Mouse (Mus musculus) CD4-positive, CD25-positive, alpha-beta regulatory T cell, adult 4 months (primary cell): Measurements from ENCODE around the gene Best1. TPM values are rescaled to one million over a fixed set of nuclear protein-coding genes. Genes with fewer than 3 reads are reported as not detected.

Experiments used
- ATAC-seq: one replicate; pipeline ENCODE4 v1.8.0; 2017
- polyA plus RNA-seq, 2 experiments: library from polyadenylated mRNA; unstranded; fragments of 100-300 nt; shearing (Covaris generic); gene quantifications; one replicate each; pipeline ENCODE4 v1.2.1; 2017

Gene Best1
- polyA plus RNA-seq = under 1 TPM; 0.29 to 0.31 TPM

DNA sequence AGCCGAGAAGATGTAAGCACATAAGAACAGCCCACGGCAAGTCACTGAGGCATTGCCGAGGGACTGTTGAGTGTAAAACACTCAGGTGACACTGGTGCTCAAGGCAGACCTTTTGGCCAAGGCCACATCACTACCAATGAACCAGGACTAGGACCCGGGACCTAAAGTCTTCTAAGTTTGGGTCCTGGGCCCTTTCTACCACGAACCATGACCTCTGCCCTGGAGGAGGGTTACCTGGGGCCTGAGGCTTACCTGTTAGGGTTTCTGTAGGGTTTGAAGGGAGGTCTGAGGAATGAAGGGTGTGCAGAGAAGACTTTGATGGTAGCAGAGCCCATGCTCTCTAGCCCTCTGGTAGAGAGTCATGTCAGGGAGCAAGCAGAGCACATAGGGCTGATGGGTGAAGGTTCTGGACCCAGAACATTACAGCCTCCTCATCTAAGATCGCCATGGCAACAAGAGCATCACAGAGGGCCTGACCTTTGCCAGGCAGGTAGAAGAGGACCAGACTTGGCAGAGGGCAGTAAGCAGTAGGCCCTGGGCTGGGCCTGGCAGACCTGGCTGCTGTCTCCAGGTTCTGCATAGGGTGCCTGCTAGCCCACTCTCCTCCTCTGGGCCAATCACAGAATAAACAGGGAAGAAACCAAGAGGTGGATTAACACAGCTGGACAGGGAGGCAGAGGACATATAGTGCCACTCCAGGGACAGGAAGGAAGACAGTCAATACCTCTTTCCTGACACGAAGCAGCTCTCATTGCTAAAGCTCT, at the start of gene Best1, which contains the start of gene Rab3il1:
Best1 (minus strand) TSS at position 428 of the 764 bp plus-strand sequence.
Rab3il1 (plus strand) TSS at position 464 of the 764 bp plus-strand sequence.
- ATAC-seq = no peak

DNA sequence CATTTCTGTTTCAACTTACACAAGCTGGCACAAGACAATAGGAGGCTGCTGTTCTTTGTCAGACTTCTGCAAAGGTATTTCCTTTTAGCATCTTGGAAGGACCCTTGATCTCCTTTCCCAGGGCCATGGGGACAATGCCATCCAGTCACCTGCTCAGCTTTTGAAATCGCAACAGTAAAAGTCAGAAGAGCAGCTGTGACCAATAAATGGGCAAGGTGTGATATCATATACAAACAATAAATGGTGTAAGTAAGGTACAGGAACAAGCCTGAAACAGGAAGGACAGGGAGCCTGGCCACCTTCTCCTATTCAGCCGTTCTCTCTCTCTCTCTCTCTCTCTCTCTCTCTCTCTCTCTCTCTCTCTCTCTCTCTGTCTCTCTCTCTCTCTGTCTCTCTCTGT, 49.0 kb upstream of the Best1 start:
- ATAC-seq = no peak

DNA sequence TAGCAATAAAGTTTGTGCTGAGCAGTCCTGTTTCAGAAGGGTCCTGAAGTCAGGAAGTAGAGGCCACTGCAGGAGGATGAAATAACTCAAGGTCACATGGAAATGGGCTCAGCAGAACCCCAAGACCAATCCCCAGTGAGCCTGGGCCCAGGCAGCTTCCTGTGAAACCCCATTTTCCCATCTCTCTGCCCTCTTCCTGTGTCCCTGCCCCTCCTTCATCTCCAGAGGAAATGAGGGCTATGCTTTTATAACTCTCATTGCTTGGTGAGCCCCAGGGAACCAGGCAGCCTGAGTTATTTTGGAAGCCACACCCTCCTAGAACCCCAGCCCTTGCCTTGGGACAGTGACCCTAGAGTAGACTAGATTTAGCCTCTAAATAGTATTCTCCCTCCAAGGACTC, 48.1 kb upstream of the Best1 start:
- no peak for ATAC-seq

DNA sequence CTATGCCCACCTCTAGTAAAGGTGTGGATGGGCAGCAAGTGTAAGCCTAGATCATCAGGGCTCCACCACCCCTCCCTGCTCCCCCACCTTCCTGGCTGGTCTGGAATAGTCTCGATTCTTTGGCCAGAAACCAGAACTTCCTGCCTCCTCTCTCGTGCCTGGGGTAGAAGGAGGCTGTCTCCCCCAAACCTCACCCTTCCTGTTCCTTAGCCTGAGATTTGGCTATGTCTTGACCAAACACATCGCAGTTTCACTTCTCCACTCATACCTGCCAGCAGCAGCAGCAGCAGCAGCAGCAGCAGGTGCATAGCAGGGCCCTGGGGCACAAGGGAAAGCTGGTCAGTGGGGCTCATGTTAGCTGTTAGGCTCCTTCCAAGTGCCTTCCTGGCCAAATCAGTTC, 45.5 kb upstream of the Best1 start:
- no peak for ATAC-seq

DNA sequence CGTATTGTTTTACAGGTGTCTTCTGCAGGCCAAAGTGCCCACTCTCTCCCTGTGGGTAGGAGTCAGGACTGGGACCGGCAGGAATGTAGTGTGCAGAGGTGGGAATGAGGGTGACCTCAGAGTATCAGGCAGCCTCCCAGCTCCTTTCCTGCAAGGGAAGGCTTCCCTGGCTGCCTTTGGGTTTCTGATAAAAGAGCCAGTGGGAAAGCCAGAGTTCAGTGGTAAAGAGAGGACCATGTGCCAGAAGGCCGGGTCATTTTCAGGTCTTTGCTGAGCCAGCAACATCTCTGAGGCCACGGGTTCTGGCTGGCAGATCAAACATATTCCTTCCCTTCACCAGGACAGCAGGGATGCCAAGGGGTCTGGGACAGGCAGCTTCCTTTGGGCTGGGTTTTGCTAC, 44.9 kb upstream of the Best1 start:
- ATAC-seq = no peak

DNA sequence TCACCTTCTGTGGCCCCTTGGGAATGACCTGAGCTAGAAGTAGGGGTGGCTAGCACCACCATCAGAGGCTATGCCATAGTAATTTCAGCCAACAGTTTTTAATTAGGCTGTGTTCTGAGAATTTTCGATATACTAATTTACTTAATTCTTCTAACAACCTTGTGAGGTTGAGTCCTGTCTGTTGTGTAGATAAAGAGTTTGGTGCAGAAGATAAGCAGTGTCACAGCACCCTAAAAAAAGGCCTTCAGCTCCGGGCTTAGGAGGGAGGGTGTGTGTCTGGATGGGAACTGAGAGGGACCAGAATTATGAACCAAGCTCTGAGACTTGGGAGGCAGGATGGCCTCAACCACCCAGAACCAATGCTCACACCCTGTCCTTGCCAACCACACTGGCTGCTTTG, 44.3 kb upstream of the Best1 start:
- ATAC-seq = no peak

DNA sequence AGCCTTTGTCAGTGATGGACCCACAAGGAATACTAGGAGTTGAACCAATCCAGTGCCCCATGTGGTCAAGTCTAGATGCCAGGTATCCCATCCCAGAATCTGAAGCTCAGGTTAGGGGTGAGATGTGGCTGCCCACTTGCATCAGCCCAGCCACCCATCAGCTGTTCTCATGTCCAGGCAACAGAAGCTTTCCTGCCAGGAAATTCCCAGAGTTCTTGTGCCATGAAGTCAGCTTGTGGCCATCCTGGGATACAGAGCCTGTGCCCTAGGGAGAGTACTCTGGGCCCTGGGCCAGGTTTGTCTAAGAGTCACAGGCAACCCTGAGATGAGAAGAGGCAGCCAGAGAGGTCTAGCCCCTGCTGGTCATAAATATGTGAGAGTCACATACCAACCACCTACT, 42.2 kb upstream of the Best1 start:
- ATAC-seq = no peak

DNA sequence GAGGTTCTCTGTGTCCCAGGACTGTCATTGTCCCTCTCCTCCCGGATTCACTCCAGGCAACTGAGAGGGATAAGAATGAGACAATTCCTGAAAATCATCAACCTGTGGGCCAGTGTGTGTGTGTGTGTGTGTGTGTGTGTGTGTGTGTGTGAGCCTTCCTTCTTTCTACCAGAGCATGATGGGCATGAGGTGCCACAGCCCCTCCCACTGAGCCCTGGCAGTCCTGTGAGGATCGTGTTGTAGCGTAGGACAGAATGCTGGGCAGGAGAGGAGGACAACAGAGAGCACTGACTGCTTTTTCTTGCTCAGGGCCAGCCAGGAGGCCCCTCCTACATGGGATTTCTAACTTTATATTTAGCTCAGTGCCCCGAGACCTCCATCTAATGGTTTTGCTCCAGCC, 41.4 kb upstream of the Best1 start:
- ATAC-seq = no peak

DNA sequence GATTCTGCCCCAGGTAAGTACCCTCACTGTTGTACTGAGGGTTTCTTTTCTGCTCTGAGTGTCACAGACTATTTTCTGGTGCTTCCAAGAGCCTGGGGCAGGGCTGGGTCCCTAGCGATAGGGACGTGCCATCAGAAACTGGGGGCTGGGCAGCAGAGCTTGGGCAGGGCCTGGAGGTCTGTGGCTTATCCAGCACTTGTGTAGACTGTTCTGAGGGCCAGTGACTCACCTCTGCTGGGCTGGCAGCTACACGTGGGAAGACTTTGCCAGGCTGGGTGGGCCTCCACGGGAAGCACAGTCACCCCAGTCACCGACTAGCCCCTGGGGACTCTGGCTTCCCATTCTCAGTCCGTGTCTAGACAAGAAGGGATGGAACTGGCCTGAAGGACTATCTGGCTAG, 40.8 kb upstream of the Best1 start:
- no peak for ATAC-seq

DNA sequence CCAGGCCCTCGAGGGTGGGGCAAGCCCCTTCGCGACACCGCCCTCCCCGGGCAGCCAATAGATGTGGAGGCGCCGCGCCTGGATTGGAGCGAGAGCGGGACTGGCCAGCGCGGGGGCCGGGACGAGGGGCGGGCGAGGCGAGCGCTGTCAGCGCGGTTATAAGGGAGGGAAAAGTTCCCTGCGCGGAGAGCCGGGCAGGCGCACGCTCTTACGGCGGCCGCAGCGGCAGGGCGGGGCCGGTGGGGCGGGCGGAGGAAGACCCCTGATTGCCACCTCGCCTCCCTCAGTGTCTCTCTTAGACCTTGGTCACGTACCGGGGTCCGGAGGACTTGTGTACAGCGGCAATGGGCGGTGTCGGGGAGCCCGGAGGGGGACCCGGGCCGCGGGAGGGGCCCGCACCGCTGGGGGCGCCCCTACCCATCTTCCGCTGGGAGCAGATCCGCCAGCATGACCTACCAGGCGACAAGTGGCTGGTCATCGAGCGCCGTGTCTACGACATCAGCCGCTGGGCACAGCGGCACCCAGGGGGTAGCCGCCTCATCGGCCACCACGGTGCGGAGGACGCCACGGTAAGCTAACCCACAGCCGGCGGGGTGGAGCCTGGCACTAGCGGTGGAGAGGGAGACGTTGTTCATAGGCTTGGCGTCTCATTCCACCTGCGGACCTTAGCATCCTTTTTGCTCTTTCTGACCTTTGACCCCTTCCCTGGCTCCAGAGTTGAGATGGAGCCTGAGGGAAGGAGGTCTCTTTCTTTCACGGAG, 40.1 kb upstream of the Best1 start, which contains the start of gene Fads3:
Fads3 (plus strand) TSS at position 182 of the 761 bp plus-strand sequence.
- ATAC-seq = no peak

DNA sequence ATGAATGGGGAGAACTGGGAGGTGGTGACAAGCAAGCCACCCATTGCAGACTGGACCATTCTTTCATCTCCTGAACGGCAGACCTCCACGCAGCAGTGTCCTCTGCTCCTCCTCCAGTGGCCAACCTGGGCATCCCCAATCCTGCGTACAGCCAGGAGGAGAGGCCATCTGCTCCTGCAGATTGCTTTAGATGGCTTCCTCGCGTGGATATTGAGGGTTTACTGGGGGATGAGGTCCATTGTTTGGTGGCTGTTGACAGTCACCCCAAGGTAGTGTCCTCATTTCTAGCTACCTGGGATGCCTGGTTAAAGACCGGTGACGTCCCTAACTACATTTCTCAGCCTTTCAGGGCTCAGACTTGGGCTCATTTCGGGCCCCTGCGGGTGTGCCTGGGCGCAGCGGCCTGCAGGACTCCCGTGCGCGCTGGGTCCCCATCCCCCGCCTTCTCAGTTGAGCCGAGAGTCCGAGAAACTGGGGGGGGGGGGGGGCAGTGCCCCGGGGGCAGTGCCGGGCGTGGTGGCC, 39.5 kb upstream of the Best1 start:
- ATAC-seq = no peak

DNA sequence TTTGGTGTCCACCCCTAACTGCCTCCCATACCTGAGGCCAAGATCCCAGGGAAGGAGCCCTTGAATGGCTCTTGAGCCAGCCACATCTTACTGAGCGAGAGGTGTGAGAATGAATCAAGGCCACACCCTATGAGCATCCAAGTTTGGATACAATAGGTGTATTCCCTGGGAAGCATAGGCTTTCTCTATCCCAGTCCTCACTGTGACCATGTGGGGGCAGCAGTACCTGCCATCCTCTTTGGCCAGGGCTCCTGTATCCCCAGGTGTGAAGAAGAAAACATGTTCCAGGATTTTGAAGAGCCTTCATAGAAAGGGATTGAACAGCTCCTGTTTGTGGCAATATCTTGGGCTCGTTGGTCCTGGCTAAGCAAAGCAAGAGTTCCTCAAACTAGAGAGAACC, 38.2 kb upstream of the Best1 start:
- ATAC-seq = no peak

DNA sequence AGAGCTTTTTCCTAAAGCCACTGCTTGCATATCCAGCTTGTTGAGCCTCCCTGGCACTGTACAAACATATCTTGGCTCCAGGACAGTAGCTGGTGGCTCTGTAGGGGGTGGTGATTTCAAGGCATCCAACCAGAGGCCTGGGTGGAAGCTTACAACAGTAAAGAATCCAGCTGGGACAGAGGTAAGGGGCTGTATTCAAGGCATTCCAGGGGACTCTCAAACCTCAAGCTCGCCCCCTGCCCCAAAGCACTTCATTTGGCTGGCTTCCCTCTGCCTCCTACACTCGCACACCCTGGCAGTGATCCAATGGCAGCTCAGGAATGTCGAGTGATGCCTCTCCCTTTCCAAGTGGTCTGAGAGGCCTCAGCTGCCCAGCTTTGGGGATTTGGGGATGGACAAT, 37.5 kb upstream of the Best1 start:
- ATAC-seq = no peak

DNA sequence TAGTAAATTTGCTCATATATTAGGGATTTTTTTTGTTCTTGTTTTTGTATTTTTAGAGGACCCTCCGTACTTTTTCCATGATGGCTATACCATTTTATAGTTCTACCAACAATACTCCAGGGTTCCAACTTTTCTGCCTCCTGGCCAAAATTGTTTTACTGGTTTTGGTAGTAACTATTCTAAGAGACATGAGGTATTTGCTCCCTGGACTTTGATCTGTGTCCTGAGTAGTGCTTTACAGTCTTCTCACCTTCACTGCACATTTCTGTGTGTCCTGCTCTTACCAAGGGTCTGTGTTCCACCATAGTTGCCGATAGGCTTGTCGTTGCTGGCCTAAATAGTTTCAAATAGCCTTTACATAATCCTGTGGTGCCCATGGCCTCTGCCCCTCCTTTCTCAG, 36.9 kb upstream of the Best1 start:
- ATAC-seq = no peak

DNA sequence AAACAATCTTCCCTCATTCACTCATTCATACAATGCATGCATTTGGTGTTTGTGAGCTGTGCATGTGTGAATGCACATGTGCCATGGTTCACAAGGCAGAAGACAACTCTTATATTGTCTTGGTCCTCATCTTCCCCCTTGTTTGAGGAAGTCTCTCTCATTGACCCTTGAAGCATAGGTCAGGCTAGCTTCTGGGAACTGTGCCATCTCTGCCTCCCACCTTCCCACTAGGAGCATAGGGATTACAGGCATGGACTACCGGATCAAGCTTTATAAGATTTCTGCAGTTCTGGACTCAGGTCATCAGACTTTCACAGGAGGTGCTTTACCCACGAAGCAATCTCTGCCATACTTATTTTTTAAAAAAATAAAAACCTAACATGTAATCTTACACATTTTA, 36.1 kb upstream of the Best1 start:
- ATAC-seq = no peak

DNA sequence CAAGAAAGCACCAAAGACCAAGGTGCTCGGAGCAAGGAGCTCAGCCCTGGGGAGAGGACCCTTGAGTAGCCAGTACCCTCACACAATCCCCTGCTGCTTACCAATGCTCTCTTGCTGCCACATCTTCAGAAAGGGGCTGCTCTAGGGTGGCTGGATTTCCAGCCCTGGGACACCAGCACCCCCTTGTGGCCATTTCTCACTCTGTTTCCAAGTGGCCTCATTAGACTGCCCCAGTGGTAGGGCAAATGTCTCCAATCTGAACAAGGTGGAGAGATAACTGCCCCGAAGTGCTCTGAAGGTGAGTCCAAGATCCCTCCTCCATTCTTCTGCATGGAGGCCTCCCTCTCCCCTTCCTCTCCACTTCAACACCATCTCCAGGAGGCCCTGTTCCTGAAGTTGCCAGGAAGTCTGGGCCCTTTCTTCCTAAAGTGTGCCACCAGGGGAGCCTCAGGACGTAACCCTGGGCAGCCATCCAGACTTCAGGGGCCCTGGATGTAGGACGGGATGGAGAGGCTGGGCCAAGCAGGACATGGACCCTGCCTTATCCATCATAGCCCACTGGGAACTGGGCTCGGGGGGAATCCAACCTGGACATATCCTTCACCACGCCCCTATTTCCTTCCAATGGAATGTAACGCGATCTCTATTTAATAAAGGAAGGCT, 33.5 kb upstream of the Best1 start:
- peak; percentile 54 for ATAC-seq

DNA sequence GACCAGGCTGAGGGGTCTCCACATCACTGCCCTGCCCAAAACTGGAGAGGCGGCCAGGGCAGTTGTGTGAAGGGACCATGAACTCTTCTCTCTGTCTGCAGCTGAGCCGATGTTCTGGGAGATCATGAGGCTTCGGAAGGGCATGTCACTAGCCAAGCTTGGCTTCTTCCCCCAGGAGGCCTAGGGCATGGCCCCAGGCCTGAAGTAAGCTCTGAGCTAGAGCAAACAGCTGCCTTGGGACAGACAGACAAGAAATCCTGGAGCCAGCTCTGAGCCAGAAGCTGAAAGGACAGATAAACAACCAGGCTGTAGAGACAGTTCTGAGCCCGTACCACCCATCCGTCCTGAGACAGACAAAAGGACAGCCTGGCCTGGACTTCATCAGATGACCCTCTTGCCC, 32.9 kb upstream of the Best1 start:
- no peak for ATAC-seq

DNA sequence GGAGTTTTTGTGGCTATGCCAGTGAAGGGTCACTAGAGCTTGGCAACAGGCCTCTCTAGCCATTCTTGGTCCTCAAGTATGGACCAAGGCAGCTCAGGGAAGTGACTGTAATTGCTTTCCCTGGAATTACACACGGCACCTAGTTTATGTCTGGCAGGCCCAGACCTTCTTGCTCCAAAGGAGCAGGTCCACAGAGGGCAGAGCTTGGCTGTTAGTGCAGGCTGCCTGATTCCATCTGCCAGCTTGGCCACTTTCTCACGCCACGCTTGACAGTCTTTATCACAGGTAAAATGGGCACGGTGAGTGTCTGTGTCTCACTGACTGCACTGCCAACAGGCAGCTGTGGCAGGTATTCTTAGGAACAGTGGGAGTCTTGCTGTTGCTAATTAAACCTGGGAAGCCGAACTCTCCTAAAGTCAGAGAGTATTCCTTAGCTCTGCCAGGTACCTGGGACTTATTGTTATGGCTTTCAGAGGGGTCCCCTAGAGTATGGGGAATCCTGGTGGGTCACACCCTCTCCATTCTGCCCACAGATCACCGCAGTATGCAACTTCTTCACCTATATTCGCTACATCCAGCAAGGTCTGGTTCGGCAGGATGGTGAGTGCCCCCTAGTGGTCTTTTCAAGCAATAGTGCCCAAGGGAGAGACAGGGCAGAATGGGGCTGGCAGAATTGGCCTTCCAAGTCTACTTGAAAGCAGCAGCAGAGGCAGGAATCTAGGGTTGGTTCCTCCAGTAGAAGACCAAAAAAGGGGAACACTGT, 32.0 kb upstream of the Best1 start:
- ATAC-seq = no peak

DNA sequence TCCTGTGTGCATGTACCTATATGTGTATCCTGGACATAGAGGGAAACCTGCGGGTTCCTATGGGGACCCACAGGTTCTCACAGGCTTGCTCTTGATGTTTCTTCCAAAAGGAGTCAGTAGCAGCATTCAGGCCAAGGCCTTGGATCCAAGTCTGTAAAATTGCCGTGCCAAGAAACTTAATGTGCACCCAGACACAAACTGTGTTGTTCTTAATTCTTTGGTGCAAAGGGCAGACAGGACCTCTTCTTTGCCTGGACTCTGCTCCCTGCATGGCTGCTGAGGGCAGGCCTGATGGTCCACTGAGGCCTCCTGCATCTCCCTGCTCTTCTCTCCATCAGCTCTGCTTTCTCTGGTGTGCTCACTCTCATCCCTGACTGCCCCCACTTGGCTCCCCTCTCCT, 28.3 kb upstream of the Best1 start:
- ATAC-seq = no peak

DNA sequence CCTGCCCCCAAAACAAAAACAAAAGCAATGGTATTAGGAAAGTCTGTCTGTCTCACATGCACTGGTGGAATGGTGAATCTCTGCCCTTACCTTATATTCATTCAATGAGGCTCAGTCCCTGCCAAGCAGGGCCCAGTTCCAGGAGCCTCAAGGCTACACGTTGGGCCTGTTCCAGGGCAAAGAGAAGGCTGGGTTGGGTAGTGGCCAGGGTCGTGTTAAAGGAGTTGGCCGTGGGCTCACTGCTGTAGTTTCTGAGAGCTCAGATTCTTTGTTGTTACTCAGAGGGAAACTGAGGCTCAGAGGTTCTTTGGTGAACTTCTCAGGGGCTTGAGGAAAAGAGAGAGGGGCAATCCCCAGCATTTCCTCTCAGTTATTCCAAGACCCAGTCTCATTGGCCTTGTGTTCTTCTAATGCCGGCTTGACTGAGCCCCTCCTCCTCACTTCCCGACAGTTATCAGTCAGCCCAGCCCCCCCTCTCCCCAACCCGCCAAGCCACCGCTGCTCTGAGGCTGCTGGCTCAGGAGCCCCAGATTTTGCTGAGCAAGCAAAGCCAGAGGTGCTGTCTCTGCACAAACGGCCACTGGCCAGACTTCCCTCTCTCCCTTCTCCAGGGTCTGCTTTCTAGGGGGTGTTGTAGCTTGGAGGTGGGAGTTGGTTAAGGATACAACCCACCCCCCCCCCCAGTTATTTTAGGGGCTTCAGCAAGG, 23.9 kb upstream of the Best1 start:
- ATAC-seq = no peak

DNA sequence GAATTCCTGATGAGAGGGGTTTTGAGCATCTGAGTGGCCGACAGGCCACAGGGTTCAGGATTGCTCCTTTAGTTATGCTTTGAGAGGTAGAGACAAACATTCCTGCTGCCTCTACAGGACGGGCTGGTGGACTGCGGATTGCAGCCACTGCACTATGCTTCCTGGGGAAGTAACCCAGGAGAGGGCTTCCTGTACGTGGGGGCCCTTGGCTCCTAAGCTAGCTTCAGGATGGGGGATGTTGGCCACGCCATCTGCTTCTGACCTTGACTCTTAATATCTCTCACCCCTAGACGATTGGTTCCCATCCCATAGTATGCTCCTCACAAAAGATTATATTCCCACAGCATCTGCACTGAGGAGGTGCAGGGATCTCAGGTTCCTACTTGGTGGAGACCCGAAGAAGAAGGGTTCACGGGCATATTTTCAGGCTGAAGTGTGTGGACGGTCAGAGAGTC, 21.9 kb upstream of the Best1 start:
- no peak for ATAC-seq
